Mouse (Mus musculus) spleen, adult 2 months (tissue): ENCODE measurements around the gene Rcor3. TPM values are rescaled to one million over a fixed set of nuclear protein-coding genes. Genes with fewer than 3 reads are reported as not detected.

Source experiments
- DNase-seq, 2 experiments: peaks; one replicate each; pipeline versions ENCODE4 v3.0.0 to v3.0.0-alpha.2; 2012 to 2021; ENCODE audit warnings: low spot score in 2 of 2, low read depth in 1 of 2
- H3K27ac ChIP-seq: fragments of 200-500 bp; 2 replicates; pipeline ENCODE4 v1.5.1; 2012; ENCODE audit warnings: low read length, inconsistent platforms; ENCODE audit not compliant: insufficient read depth
- H3K27me3 ChIP-seq: fragments of 200-500 bp; 2 replicates; pipeline ENCODE4 v1.6.1; 2012; ENCODE audit warnings: mild to moderate bottlenecking, moderate library complexity, low read length, inconsistent platforms; ENCODE audit not compliant: control insufficient read depth, insufficient read depth
- H3K36me3 ChIP-seq: fragments of 200-500 bp; 2 replicates; pipeline ENCODE4 v1.6.1; 2012; ENCODE audit warnings: mild to moderate bottlenecking, low read length, inconsistent platforms; ENCODE audit not compliant: control insufficient read depth, insufficient read depth
- H3K4me1 ChIP-seq: fragments of 200-500 bp; 2 replicates; pipeline ENCODE4 v1.6.1; 2011; ENCODE audit warnings: inconsistent platforms; ENCODE audit not compliant: control insufficient read depth, insufficient read depth, insufficient read length
- H3K4me3 ChIP-seq: fragments of 200-500 bp; 2 replicates; pipeline ENCODE4 v1.5.1; 2011; ENCODE audit warnings: mild to moderate bottlenecking, inconsistent platforms; ENCODE audit not compliant: insufficient read depth, insufficient read length; ENCODE audit errors: extremely low read depth
- CTCF ChIP-seq: fragments of 200-500 bp; IDR thresholded peaks from 2 replicates; pipeline ENCODE4 v1.5.1; 2011; ENCODE audit warnings: mild to moderate bottlenecking, inconsistent platforms; ENCODE audit not compliant: insufficient read depth, insufficient read length, insufficient replicate concordance; ENCODE audit errors: extremely low read depth
- POLR2A ChIP-seq: fragments of 200-500 bp; IDR thresholded peaks from 2 replicates; pipeline ENCODE4 v1.6.1; 2011; ENCODE audit warnings: low read depth, low read length, inconsistent platforms
- WGBS: fragments of 180-500 bp; shearing (Covaris S2); methylation state at CpG from one replicate; pipeline ENCODE4 v1.1.7; 2018; 5-methylcytosine and 5-hydroxymethylcytosine counted together
- polyA plus RNA-seq: library from polyadenylated mRNA; depleted of rRNA; stranded (reverse); fragments of >200 nt; gene quantifications from 2 replicates; pipeline ENCODE4 v1.2.3, GENCODE M21; 2012

The Rcor3 gene
- polyA plus RNA-seq, 1 experiment = 16.7 TPM

DNA sequence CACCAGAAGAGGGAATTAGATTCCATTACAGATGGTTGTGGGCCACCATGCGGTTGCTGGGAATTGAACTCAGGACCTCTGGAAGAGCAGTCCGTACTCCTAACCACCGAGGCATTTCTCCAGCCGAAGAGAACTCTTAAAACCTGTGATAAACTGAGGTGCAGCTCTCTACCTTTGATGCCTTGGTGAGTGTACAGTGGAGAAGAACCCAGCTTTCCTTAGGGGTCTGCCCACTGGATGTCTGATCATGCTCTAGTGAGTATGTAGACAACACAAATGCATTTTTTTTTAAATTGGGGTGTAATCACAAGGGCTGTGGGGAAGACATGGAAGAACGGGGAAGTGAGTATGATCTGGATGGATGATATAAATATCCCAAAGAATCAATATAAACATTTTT is 42.2 kb downstream of the Rcor3 start:
- Histone ChIP-seq H3K27ac (no peak overlapping the region), H3K4me3 (no peak overlapping the region), H3K27me3 (no peaks in the 10 kb centered on the region), H3K4me1 (peaks cover 3% of the 10 kb centered on the region; the same call in 1 of the 2 replicates), H3K36me3 (peaks cover 2% of the 10 kb centered on the region)
- 86% methylated on average over 5 of the region's 5 CpGs for WGBS
- TF ChIP-seq POLR2A (no peak), CTCF (no peak)
- no peak for DNase-seq

DNA sequence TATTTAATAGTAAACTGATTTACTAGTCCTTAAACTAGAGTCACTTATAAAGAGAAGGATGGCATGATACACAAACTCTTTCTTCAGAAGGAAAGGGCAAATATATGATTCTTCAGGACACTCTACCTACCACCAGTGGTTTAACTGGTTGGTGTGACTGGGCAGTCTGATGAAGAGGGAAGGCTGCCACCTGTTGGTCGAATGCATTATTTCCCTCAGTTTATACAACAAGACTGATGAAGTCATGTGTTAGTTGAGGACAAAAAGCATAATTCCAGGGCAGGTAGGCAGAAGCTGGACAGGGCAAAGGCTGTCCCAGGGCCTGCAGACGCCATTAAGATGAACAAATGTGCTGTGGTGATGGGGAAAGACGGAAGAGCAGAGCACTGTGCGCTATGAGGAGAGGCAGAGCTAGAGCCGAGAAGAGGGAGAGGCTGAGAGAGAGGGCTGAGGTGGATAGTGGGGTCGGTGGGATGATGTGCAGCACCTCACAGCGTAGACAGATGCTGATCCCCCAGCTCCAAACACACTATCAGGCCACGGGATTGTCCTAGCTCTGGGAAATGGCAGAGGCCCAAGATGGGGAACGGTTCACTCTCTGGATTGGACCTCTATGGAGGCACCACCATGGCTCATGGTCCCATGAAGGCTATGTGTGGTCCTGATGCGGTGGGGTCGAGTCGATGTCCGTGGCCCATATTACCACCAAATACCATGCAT is 43.3 kb downstream of the Rcor3 start:
- H3K27ac ChIP-seq = no peak overlapping the region
- peak; percentile 46 to 67 for DNase-seq
- peaks cover 7% of the 10 kb centered on the region; the same call in 1 of the 2 replicates for H3K4me1 ChIP-seq
- peak; percentile 57; the same call in 1 of the 2 replicates for TF ChIP-seq CTCF
- TF ChIP-seq POLR2A = no peak
- no peak overlapping the region for H3K4me3 ChIP-seq
- H3K27me3 ChIP-seq = no peaks in the 10 kb centered on the region
- 65% methylated on average over 13 of the region's 13 CpGs for WGBS
- no peaks in the 10 kb centered on the region for H3K36me3 ChIP-seq

DNA sequence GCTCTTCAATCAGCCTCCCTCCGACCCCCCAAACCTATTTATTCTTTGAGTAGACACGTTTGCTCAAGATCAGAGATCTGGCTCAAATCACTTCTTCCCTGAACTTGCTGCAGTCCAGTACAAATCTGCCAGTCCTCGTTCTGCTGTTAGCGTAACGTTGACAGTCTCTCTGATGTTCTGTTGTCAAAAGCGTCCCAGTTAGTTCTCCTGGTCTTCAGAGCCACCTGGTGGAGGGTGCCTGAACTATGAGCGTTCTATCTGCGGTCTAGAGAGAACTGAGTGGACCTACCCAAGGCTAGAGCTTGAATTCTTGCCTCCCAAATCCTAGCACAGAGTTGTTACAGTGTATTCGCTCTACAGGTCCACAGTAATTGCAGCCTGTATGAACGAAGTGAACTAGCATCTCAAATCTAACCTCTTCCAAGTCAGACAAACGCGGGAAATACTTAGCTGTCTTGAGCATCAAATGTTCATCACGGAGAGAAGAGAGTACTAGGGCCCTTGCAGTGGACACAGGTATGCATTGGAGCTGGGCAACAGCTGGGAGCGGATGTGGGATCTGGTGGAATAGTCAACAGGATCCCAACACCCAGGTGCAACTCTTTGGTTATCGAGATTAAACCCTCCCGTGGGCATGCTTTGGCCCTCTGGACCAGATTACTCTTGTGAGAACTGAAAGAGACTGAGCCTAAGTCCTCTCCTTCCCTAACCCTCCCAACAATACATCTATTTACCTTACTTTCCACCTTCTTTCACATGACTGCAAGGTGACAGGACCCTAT is 44.8 kb downstream of the Rcor3 start:
- Histone ChIP-seq H3K4me3 (peak overlapping the region; percentile 90; the same call in 1 of the 2 replicates), H3K27me3 (no peaks in the 10 kb centered on the region), H3K4me1 (peaks cover 23% of the 10 kb centered on the region; the same call in 1 of the 2 replicates), H3K36me3 (peaks cover 3% of the 10 kb centered on the region; the same call in 1 of the 2 replicates), H3K27ac (peak overlapping the region; percentile 97)
- TF ChIP-seq POLR2A (no peak), CTCF (peak; percentile 89; the same call in 1 of the 2 replicates)
- 31% methylated on average over 16 of the region's 16 CpGs for WGBS
- DNase-seq = peak; percentile 83 to 85

DNA sequence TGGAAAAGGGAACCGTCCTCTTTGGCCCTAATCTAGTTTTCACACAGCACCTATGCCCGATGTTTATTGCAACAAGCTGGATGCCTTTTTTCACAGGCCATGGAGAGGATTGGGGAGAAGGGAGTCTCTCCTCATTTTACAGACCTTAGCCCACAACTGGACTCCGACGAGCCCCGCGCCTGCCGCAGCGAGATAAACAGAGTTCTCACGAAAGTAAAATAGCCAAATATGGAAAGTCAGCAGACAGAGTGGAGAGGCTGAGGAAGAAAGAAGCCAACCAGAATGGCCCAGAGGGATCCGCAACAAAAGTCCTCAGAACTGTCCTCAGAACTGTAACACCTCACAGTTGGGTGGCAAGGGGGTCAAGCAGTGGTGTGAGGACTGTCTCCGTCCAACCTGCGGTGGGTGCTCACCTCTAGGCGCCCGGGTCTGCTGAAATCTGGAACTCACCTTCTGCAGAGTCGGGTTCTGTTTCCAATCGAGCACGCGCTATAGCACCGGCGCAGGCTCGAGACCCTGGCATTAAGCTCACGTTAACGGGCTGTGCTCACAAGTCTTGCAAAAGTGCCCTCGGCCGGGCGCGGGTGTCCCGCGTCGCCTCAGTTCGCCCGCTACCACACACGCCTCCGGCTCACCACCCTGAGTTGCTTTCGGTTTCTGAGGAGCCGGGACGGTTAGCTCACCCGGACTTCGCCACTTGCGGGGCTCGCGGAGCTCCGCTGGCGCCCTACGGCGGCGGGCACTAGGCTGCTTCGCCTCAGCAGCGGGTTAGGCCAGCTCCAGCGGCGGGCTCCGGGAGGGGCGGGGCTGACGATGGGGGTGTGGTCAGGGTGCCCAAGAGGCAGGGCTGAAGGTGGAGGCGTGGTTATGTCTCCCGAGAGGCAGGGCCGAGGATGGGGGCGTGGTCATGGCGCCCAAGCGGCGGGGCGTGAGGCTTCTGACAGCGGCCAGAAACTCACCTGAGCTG is 45.8 kb downstream of the Rcor3 start, which contains the start of gene Traf5:
Gene Traf5 (minus strand): TSS at position 754 of the 967 bp plus-strand sequence.
- peak; percentile 95 for TF ChIP-seq POLR2A
- no peak for TF ChIP-seq CTCF
- no peaks in the 10 kb centered on the region for H3K27me3 ChIP-seq
- peaks cover 3% of the 10 kb centered on the region; the same call in 1 of the 2 replicates for H3K36me3 ChIP-seq
- peak; percentile 84 to 99 for DNase-seq
- H3K27ac ChIP-seq = peak within 1 kb of the TSS; percentile 97
- WGBS = 1% methylated on average over 63 of the region's 63 CpGs
- peaks cover 30% of the 10 kb centered on the region; the same call in 1 of the 2 replicates for H3K4me1 ChIP-seq
- H3K4me3 ChIP-seq = peak within 1 kb of the TSS; percentile 90

DNA sequence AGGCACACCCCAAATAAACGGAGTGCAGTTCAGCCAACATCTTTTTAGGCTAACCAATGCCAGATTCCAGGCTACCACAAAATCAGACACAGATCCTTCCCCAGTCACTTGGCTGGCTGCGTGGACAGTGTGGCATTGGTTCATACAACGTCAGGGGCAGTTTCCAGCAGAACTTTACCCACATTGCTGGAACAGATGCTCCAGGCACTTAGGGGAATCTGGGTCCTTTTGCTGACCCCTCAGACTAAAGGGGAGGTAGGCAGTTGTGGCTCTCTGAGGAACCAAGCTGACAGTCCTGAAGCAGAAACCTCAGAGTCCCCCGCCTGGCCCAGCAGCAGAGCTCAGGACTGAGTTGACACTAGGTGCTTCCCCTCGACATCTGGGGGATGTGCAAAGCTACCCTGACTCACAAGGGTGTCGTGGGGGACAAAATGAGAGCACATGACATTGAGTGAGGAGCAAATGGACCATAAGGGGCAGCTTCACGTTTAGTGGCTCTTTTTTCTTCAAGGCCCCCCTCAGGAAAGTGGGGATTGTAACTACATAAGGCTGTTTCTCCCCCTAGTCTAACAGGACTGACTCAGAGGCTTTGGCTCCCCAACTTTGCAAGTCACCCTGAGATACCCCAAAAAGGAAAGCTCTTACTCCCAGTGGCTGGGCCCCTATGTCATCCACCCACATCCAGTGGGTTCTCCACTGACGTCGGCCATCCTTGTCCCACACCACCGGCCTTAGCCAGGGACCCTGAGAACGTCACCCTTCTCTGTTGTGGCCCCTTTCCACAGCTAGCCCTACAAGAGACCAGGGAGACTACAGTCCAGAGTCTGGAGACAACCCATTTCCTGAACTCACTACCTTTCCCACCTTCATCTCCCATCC is 46.9 kb downstream of the Rcor3 start:
- WGBS = 44% methylated on average over 11 of the region's 11 CpGs
- Histone ChIP-seq H3K4me1 (peaks cover 36% of the 10 kb centered on the region; the same call in 1 of the 2 replicates), H3K36me3 (peaks cover 3% of the 10 kb centered on the region; the same call in 1 of the 2 replicates), H3K27me3 (no peaks in the 10 kb centered on the region), H3K4me3 (peak overlapping the region; percentile 90), H3K27ac (peak overlapping the region; percentile 97)
- no peak for TF ChIP-seq CTCF
- TF ChIP-seq POLR2A = no peak
- DNase-seq = peak in 1 of 2 experiments; percentile 60
